Mouse (Mus musculus): ENCODE measurements at regions not wholly inside any gene's neighbourhood (a gene's known extent, or its start where the extent isn't known, plus 50 kb on each side); places are given as distances from the start of the nearest gene placed in this dataset.

DNA sequence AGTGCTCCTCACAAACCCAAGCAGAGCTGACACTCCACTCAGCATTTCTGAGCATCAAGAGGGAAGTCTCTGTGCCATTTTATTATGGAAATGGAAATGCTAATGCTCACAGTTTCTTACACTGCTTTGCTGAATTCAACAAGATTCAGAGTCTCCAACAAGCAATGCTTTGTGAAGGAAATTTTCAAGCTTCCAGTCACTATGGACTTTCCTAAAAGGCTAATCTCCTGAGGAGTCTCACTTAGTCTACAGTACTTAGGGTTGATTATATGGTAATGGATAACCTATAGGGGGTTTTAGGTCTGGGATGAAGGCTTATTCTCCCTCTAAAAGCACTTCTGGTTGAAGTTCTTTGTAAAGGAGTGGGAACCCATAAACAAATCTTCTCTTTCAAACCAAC, 1805.9 kb upstream of the Igfbp7 start:
- peak; percentile 30 for DNase-seq (ENCODE audit: low read depth, low spot score)

DNA sequence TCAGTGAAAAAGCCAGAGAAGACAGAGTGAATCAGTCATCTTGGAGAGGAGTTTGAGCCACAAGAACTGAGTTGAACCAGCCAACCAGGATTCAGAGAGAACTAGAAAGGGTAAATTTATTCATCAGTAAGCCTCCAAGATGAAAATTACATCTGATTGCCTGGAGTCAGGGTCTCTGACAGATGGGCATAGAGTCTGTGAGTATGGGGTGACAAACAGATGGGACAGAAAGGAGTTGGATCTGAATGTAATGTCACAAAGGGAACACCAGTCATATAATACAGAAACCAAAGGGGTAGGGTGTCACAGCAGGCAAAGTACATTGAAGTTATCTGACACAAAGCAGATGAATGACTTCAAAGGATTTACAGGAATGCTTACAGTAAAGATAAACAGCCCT, 1778.8 kb upstream of the Igfbp7 start:
- DNase-seq (ENCODE audit: low read depth, low spot score) = no peak

All from ES-CJ7 (cell line).